Mouse (Mus musculus) G1E (cell line): ENCODE results near the gene Pard3b.

Experiments used
- CTCF ChIP-seq: IDR thresholded peaks from 2 replicates; pipeline ENCODE4 v1.5.1; 2012; ENCODE audit warnings: low read depth, low read length, inconsistent platforms, mixed read lengths
- GATA1 ChIP-seq: IDR thresholded peaks from 2 replicates; pipeline ENCODE4 v1.6.1; 2012; ENCODE audit warnings: borderline replicate concordance, low read length, inconsistent platforms, mixed read lengths
- POLR2AphosphoS5 ChIP-seq: IDR thresholded peaks from 2 replicates; pipeline ENCODE4 v1.6.1; 2012; ENCODE audit warnings: low read depth, low read length, inconsistent platforms; ENCODE audit not compliant: insufficient replicate concordance
- TAL1 ChIP-seq: conservative IDR thresholded peaks from 2 replicates; pipeline ENCODE4 v1.6.1; 2012; ENCODE audit warnings: low read depth, low read length, inconsistent platforms, mixed read lengths

- TF ChIP-seq POLR2AphosphoS5 (no peak), CTCF (no peak), GATA1 (no peak), TAL1 (no peak)
These were observed 577.2 kb downstream of the Pard3b start for GRCm38 (mm10) chr1:62215842-62216241.
